In the genomic region with DNA sequence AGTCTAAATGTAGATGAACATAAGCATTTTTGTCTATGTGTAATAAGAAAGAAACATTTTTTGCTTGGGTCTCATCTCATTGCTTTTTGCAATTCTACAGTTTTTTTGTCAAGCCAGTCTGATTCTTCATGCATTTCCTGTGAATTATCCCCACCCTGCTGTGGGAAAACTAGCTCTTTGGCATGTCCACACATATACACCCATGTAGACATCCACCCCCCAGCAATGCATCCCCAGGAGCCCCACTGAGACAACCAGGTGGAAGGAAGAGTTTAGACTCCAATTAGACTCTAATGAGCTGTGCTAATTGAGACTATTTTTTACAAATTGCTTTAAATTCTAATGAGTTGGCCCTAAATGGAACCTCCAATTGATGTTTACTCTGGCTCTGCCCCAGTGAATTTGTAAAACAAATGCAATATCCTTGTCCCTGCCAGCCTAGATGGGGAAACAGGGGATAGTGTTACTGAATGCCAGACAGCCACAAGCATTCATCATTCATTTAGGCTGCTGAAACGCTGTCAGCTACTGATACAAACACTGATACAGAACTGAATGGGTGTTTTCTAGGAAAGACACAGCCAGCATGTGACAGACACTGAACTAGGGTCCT, we compare ENCODE assay signal across 14 mouse cellular contexts.
DNase-seq lines count a peak whose midpoint lies in the region; ATAC-seq lines count a peak whose summit lies in the region.
"Had no signal": no experiment of that assay in that cellular context is flagged by ENCODE, and none has a peak within 500 bp of the region (broad histone marks: within the 10 kb centered on the region; RNA-seq: fewer than 3 reads in every experiment).

No protein-coding gene starts in this region.

- ATAC-seq in forebrain, embryonic 12.5 days (ENCODE audit: low FRiP score) = 0 out of 2 replicates have a peak, but pooled peaks have one; percentile 53
- no peak for ATAC-seq in forebrain, embryonic 11.5 days (replicated peaks; ENCODE audit: low FRiP score)
- peak; percentile 63 for ATAC-seq in neural tube, embryonic 13.5 days (ENCODE audit: low read depth)
- peak; percentile 98 for ATAC-seq in forebrain, embryonic 16.5 days
- peak; percentile 68; the same call in 1 of the 2 replicates for ATAC-seq in neural tube, embryonic 14.5 days (ENCODE audit: low read depth)
- no peak for ATAC-seq in granulocyte monocyte progenitor cell, adult 5-6 weeks (replicated peaks; ENCODE audit: poor library complexity, severe bottlenecking)

- no peak overlapping the region for H3K27ac ChIP-seq in forebrain, embryonic 12.5 days
- H3K27ac ChIP-seq in forebrain, embryonic 11.5 days (ENCODE audit: low read depth, low read length) = no peak overlapping the region
- no peak overlapping the region for H3K27ac ChIP-seq in neural tube, embryonic 13.5 days (replicated peaks)
- H3K27ac ChIP-seq in forebrain, embryonic 16.5 days (ENCODE audit: low read length) = no peak overlapping the region
- no peak overlapping the region for H3K27ac ChIP-seq in neural tube, embryonic 14.5 days (ENCODE audit: low read depth, low read length)
- H3K27ac ChIP-seq: limb, embryonic 12.5 days; stomach, postnatal 0 days had no signal

- peaks cover 5% of the 10 kb centered on the region; the same call in 1 of the 2 replicates for H3K27me3 ChIP-seq in forebrain, embryonic 12.5 days
- H3K27me3 ChIP-seq in forebrain, embryonic 11.5 days (ENCODE audit: control insufficient read depth, insufficient read depth, low read length) = no peaks in the 10 kb centered on the region
- no peaks in the 10 kb centered on the region for H3K27me3 ChIP-seq in neural tube, embryonic 13.5 days
- peaks cover 15% of the 10 kb centered on the region for H3K27me3 ChIP-seq in forebrain, embryonic 16.5 days (replicated peaks; ENCODE audit: control insufficient read depth, insufficient read depth, low read length)
- H3K27me3 ChIP-seq in neural tube, embryonic 14.5 days (ENCODE audit: control insufficient read depth, insufficient read depth, low read length) = no peaks in the 10 kb centered on the region
- H3K27me3 ChIP-seq: limb, embryonic 12.5 days; megakaryocyte, embryonic 14.5 days had no signal

- H3K36me3 ChIP-seq in forebrain, embryonic 12.5 days (replicated peaks) = no peaks in the 10 kb centered on the region
- no peaks in the 10 kb centered on the region for H3K36me3 ChIP-seq in forebrain, embryonic 11.5 days (ENCODE audit: control insufficient read depth, insufficient read depth, low read length)
- no peaks in the 10 kb centered on the region for H3K36me3 ChIP-seq in neural tube, embryonic 13.5 days
- no peaks in the 10 kb centered on the region for H3K36me3 ChIP-seq in forebrain, embryonic 16.5 days (ENCODE audit: control insufficient read depth, insufficient read depth)
- H3K36me3 ChIP-seq in neural tube, embryonic 14.5 days (ENCODE audit: control insufficient read depth, insufficient read depth, low read length) = no peaks in the 10 kb centered on the region
- H3K36me3 ChIP-seq: limb, embryonic 12.5 days had no signal

- no peaks in the 10 kb centered on the region for H3K4me1 ChIP-seq in forebrain, embryonic 12.5 days
- H3K4me1 ChIP-seq in forebrain, embryonic 11.5 days (replicated peaks; ENCODE audit: control insufficient read depth, insufficient read depth, low read length) = no peaks in the 10 kb centered on the region
- H3K4me1 ChIP-seq in neural tube, embryonic 13.5 days (replicated peaks) = no peaks in the 10 kb centered on the region
- peaks cover 2% of the 10 kb centered on the region; the same call in 1 of the 2 replicates for H3K4me1 ChIP-seq in forebrain, embryonic 16.5 days (replicated peaks; ENCODE audit: control insufficient read depth, insufficient read depth, low read length)
- H3K4me1 ChIP-seq in neural tube, embryonic 14.5 days (ENCODE audit: control insufficient read depth, insufficient read depth, low read length) = no peaks in the 10 kb centered on the region
- H3K4me1 ChIP-seq: limb, embryonic 12.5 days; megakaryocyte, embryonic 14.5 days had no signal

- DNase-seq in forebrain, embryonic 11.5 days (ENCODE audit: low spot score) = no peak
- no peak for DNase-seq in neural tube, embryonic 10.5 days (ENCODE audit: extremely low spot score, low spot score)
- no peak for DNase-seq in ovary, postnatal 14 days (ENCODE audit: low spot score)
- DNase-seq: gastrocnemius, postnatal 36 days; kidney, adult 11 months; lung, embryonic 14.5 days had no signal

- no peak overlapping the region for H3K4me3 ChIP-seq in forebrain, embryonic 12.5 days (replicated peaks)
- H3K4me3 ChIP-seq in forebrain, embryonic 11.5 days (ENCODE audit: low read depth, low read length) = no peak overlapping the region
- no peak overlapping the region for H3K4me3 ChIP-seq in neural tube, embryonic 13.5 days
- no peak overlapping the region for H3K4me3 ChIP-seq in forebrain, embryonic 16.5 days (replicated peaks; ENCODE audit: low read length)
- H3K4me3 ChIP-seq in neural tube, embryonic 14.5 days (ENCODE audit: low read depth, low read length) = no peak overlapping the region
- H3K4me3 ChIP-seq: limb, embryonic 12.5 days; megakaryocyte, embryonic 14.5 days had no signal

- no peaks in the 10 kb centered on the region for H3K9me3 ChIP-seq in forebrain, embryonic 12.5 days
- no peaks in the 10 kb centered on the region for H3K9me3 ChIP-seq in forebrain, embryonic 11.5 days (ENCODE audit: control insufficient read depth, low read length)
- H3K9me3 ChIP-seq in neural tube, embryonic 13.5 days = no peaks in the 10 kb centered on the region
- no peaks in the 10 kb centered on the region for H3K9me3 ChIP-seq in forebrain, embryonic 16.5 days (ENCODE audit: control insufficient read depth, low read length)
- no peaks in the 10 kb centered on the region for H3K9me3 ChIP-seq in neural tube, embryonic 14.5 days (ENCODE audit: control insufficient read depth, low read length)
- H3K9me3 ChIP-seq: limb, embryonic 12.5 days; megakaryocyte, embryonic 14.5 days had no signal

- WGBS in forebrain, embryonic 12.5 days = 26% methylated on average over 1 of the region's 1 CpGs
- 43% methylated on average over 1 of the region's 1 CpGs for WGBS in forebrain, embryonic 11.5 days
- 20% methylated on average over 1 of the region's 1 CpGs for WGBS in neural tube, embryonic 13.5 days
- 6% methylated on average over 1 of the region's 1 CpGs for WGBS in forebrain, embryonic 16.5 days
- 26% methylated on average over 1 of the region's 1 CpGs for WGBS in neural tube, embryonic 14.5 days

- H3K9ac ChIP-seq in forebrain, embryonic 12.5 days = no peak overlapping the region
- no peak overlapping the region for H3K9ac ChIP-seq in forebrain, embryonic 11.5 days (ENCODE audit: low read length)
- no peak overlapping the region for H3K9ac ChIP-seq in neural tube, embryonic 13.5 days
- H3K9ac ChIP-seq in forebrain, embryonic 16.5 days (replicated peaks; ENCODE audit: low read depth, low read length) = no peak overlapping the region
- H3K9ac ChIP-seq in neural tube, embryonic 14.5 days (replicated peaks; ENCODE audit: low read depth, low read length) = no peak overlapping the region
- H3K9ac ChIP-seq: limb, embryonic 12.5 days; lung, embryonic 14.5 days had no signal

- no peak overlapping the region for H3K4me2 ChIP-seq in forebrain, embryonic 12.5 days
- H3K4me2 ChIP-seq in forebrain, embryonic 11.5 days (ENCODE audit: low read depth, low read length, severe bottlenecking) = no peak overlapping the region
- H3K4me2 ChIP-seq in neural tube, embryonic 13.5 days = no peak overlapping the region
- no peak overlapping the region for H3K4me2 ChIP-seq in forebrain, embryonic 16.5 days (ENCODE audit: low read length)
- H3K4me2 ChIP-seq in neural tube, embryonic 14.5 days (ENCODE audit: low read depth, low read length) = no peak overlapping the region
- H3K4me2 ChIP-seq: limb, embryonic 12.5 days; lung, embryonic 14.5 days had no signal

Comparison
In these comparisons a context has a peak if more than half of its experiments do, and no peak if none do; other contexts are left out.
1. ATAC-seq: peak in forebrain, embryonic 12.5 days (single experiment), neural tube, embryonic 13.5 days (single experiment), forebrain, embryonic 16.5 days (single experiment) and neural tube, embryonic 14.5 days (single experiment); none in forebrain, embryonic 11.5 days (single experiment) and granulocyte monocyte progenitor cell, adult 5-6 weeks (single experiment).